Mouse (Mus musculus) MEL (cell line): ENCODE data around the gene Smpd3.

ENCODE experiments used
- CHD2 ChIP-seq: IDR thresholded peaks from 2 replicates; pipeline ENCODE4 v1.6.1; 2011; ENCODE audit warnings: low read length, improper control_type of control experiment
- CTCF ChIP-seq, 3 experiments: IDR thresholded peaks in 2 of 3; conservative IDR thresholded peaks in 1 of 3; 2 replicates each; pipeline ENCODE4 v1.5.1; 2011 to 2012; ENCODE audit warnings: low read length in 3 of 3, low read depth in 2 of 3, mild to moderate bottlenecking in 2 of 3, improper control_type of control experiment in 1 of 3, inconsistent platforms in 1 of 3, mixed read lengths in 1 of 3, moderate library complexity in 1 of 3; ENCODE audit not compliant: control insufficient read depth in 1 of 3, insufficient read depth in 1 of 3, poor library complexity in 1 of 3, severe bottlenecking in 1 of 3
- JUND ChIP-seq: IDR thresholded peaks from 2 replicates; pipeline ENCODE4 v1.6.1; 2011; ENCODE audit warnings: low read depth, mild to moderate bottlenecking, improper control_type of control experiment, low read length
- MAZ ChIP-seq: IDR thresholded peaks from 2 replicates; pipeline ENCODE4 v1.6.1; 2012; ENCODE audit warnings: low read depth, mild to moderate bottlenecking, inconsistent platforms, low read length, improper control_type of control experiment
- MEF2A ChIP-seq: IDR thresholded peaks from 2 replicates; pipeline ENCODE4 v1.6.1; 2014; ENCODE audit warnings: low read depth, mild to moderate bottlenecking, inconsistent platforms, low read length, improper control_type of control experiment; ENCODE audit not compliant: poor library complexity, insufficient replicate concordance, severe bottlenecking; ENCODE audit errors: extremely low read depth
- MYB ChIP-seq: IDR thresholded peaks from 2 replicates; pipeline ENCODE4 v1.6.1; 2011; ENCODE audit warnings: mild to moderate bottlenecking, low read depth, low read length, improper control_type of control experiment
- POLR2A ChIP-seq, 2 experiments: IDR thresholded peaks; 2 replicates each; pipeline ENCODE4 v1.6.1; 2011 to 2012; ENCODE audit warnings: low read length in 2 of 2, mild to moderate bottlenecking in 2 of 2, control low read depth in 1 of 2, improper control_type of control experiment in 1 of 2, low read depth in 1 of 2, moderate library complexity in 1 of 2; ENCODE audit not compliant: control insufficient read depth in 1 of 2, insufficient read depth in 1 of 2, poor library complexity in 1 of 2
- TAL1 ChIP-seq: IDR thresholded peaks from 2 replicates; pipeline ENCODE4 v1.6.1; 2012; ENCODE audit warnings: mild to moderate bottlenecking, inconsistent platforms, low read length, moderate library complexity, mixed read lengths
- ZMIZ1 ChIP-seq: IDR thresholded peaks from 2 replicates; pipeline ENCODE4 v1.6.1; 2012; ENCODE audit warnings: low read depth, mild to moderate bottlenecking, inconsistent platforms, low read length, improper control_type of control experiment, moderate library complexity

DNA sequence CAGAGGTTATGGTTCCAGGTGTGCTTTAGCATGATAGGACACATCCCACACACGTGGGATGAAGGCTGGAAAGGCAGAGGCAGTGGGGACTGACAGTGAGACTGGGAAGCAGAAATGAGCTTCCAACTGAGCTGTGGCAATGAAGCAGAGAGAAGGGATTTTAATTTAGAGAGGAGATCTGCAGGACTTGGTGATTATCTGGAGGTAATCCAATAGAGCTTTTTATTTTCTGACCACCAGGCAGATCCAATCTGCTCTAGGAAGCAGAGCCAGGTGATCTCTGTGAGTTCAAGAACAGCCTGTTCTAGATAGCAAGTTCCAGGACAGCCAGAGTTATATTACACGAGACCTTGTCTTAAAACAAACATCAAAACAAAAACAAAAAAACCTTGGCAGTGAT lies 24.0 kb downstream of the Smpd3 start:
- TF ChIP-seq CTCF (IDR thresholded peaks at IDR 0.05 in 2 of 3, conservative IDR thresholded peaks at IDR 0.05 in 1 of 3; ENCODE audit: control insufficient read depth in 1 of 3, insufficient read depth in 1 of 3, low read depth in 2 of 3, low read length in 3 of 3, poor library complexity in 1 of 3, severe bottlenecking in 1 of 3) (no peak), POLR2A (IDR thresholded peaks at IDR 0.05; ENCODE audit: control insufficient read depth in 1 of 2, insufficient read depth in 1 of 2, low read depth in 1 of 2, low read length in 2 of 2, poor library complexity in 1 of 2) (no peak), TAL1 (no peak), CHD2 (no peak), ZMIZ1 (no peak), MEF2A (no peak), MAZ (no peak), JUND (no peak), MYB (no peak)
